Mouse (Mus musculus): ENCODE results near the gene Zcchc7.
A peak's percentile ranks its signal among the peaks of the same experiment; 100 is the strongest.

Gene Zcchc7

GRCm38 (mm10) chr4:44970612-44971110, 215.0 kb downstream of the Zcchc7 start:
- DNase-seq = peak; percentile 54

GRCm38 (mm10) chr4:44973450-44973849, 217.8 kb downstream of the Zcchc7 start:
- peak; percentile 93 for DNase-seq

- no peak for DNase-seq
Observed at GRCm38 (mm10) chr4:44973871-44974270, 218.2 kb downstream of the Zcchc7 start.

- DNase-seq = no peak
Observed at GRCm38 (mm10) chr4:44974331-44974730, 218.7 kb downstream of the Zcchc7 start.

- no peak for DNase-seq
Observed at GRCm38 (mm10) chr4:44976026-44976615, 220.4 kb downstream of the Zcchc7 start.

GRCm38 (mm10) chr4:44976921-44977710, 221.4 kb downstream of the Zcchc7 start:
- no peak for DNase-seq

GRCm38 (mm10) chr4:44978175-44978574, 222.5 kb downstream of the Zcchc7 start:
- no peak for DNase-seq

GRCm38 (mm10) chr4:44979794-44980338, 224.2 kb downstream of the Zcchc7 start:
- DNase-seq = no peak

- DNase-seq = peak; percentile 88
Observed at GRCm38 (mm10) chr4:44981280-44981973, 225.8 kb downstream of the Zcchc7 start, which contains the start of gene Grhpr. Gene Grhpr, plus strand, starts transcription at chr4:44981395.
